Mouse (Mus musculus): ENCODE results near the gene Rnf216. TPM values are rescaled to one million over a fixed set of nuclear protein-coding genes. Genes with fewer than 3 reads are reported as not detected.

Gene Rnf216
- total RNA-seq, 1 experiment from 2014 or later = 46.8 TPM

Other genes starting within 250 kb of the Rnf216 start
- gene Fbxl18, start 217.6 kb downstream of the Rnf216 start, total RNA-seq (2017) = 2.0 and 3.9 TPM in 2 replicates
- 1,770 and 1,788 TPM in 2 replicates for gene Actb, start 206.2 kb downstream of the Rnf216 start, total RNA-seq (2017)
- gene Fscn1, start 152.7 kb downstream of the Rnf216 start, total RNA-seq (2017) = 0.64 TPM in 1 of 2 replicates, not detected in the other
- gene Olfr718-ps1, start 34.6 kb upstream of the Rnf216 start, total RNA-seq (2017) = 0.09 TPM in 1 of 2 replicates, not detected in the other
- 4.8 and 8.4 TPM in 2 replicates for gene Rbak, start 67.8 kb upstream of the Rnf216 start, total RNA-seq (2017)
- not detected in 2 replicates for gene Spdye4b, start 68.0 kb upstream of the Rnf216 start, total RNA-seq (2017)
- gene Spdye4a, start 113.9 kb upstream of the Rnf216 start, total RNA-seq (2017) = not detected in 2 replicates
- gene Zfp12, start 122.2 kb upstream of the Rnf216 start, total RNA-seq (2017) = 17.9 and 24.4 TPM in 2 replicates
- gene Zfp316, start 157.0 kb upstream of the Rnf216 start, total RNA-seq (2017) = 3.9 and 4.2 TPM in 2 replicates
- gene Zfp853, start 180.6 kb upstream of the Rnf216 start, total RNA-seq (2017) = not detected in 2 replicates
- gene E130309D02Rik, start 202.4 kb upstream of the Rnf216 start, total RNA-seq (2017) = 13.7 and 22.0 TPM in 2 replicates
- 35.8 and 36.3 TPM in 2 replicates for gene Zdhhc4, start 216.3 kb upstream of the Rnf216 start, total RNA-seq (2017)
- not detected in 2 replicates for gene Grid2ip, start 244.3 kb upstream of the Rnf216 start, total RNA-seq (2017)